Mouse (Mus musculus): ENCODE results near the gene Dlg2. TPM values are rescaled to one million over a fixed set of nuclear protein-coding genes. Genes with fewer than 3 reads are reported as not detected.

The Dlg2 gene
- total RNA-seq, 2 experiments from 2014 or later = 1.7 to 2.3 TPM

GRCm38 (mm10) chr7:92400551-92400950 is 1924.1 kb downstream of the Dlg2 start:
- DNase-seq = no peak

GRCm38 (mm10) chr7:92401001-92401688 is 1924.7 kb downstream of the Dlg2 start:
- no peak for DNase-seq

DNA sequence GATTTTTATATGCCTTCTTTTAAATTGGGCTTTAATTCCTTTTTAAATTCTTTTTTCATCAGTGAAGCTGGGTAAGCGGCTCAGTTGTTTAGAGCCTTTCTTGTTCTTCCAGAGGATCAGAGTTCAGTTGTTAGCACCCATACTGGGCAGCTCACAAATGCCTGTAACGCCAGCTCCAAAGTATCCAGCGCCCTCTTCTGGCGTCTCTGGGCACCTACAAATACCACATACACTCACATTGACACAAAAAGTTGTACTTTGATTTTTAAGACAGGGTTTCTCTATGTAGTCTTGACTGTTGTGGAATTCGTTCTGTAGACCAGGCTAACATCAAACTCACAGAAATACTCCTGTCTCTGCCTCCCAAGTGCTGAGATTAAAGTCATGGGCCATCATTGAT is 1932.0 kb downstream of the Dlg2 start:
- DNase-seq = no peak

- DNase-seq = no peak
These were observed 1944.0 kb downstream of the Dlg2 start for GRCm38 (mm10) chr7:92420474-92420873.

- DNase-seq = no peak
These were observed 1946.5 kb downstream of the Dlg2 start for GRCm38 (mm10) chr7:92423017-92423416.

DNA sequence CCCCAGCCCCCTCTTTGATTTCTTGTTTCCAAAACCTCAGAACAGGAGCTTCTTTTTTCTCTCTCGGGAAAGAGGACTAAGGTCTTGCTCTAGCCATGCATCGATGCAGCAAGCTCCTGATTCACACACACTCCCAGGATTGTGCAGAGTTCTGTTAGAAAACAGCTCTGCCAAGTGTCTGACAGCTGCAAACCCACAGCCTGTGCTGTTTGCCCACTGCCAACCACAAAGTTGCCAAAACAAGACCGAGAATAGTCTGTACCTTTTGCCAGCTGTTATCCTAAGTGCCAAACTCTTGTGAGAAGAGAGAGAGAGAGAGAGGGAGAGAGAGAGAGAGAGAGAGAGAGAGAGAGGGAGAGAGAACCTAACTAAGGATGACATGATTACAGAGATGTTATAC is 1948.2 kb downstream of the Dlg2 start:
- DNase-seq = no peak

DNA sequence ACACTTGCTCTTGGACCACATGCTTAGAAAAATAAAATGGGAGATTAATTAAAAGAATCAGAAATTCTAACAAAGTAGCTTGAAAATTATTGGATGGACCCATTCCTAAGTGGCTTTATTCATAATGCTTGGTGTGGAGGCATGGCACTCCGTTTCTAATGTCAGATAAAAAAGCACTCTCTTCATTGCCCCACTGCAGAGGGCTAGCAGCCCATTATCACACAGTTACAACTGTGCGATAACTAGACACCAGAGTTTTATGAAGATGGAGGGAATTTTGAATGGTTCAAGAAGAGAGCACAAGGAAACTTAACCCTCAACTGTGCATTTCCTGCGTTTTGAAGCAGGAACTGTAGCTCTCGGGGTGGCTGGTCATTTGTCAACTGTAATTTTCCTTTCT is 1950.8 kb downstream of the Dlg2 start:
- no peak for DNase-seq

- no peak for DNase-seq
These were observed 1952.2 kb downstream of the Dlg2 start for GRCm38 (mm10) chr7:92428629-92429028.

GRCm38 (mm10) chr7:92430254-92430653 is 1953.8 kb downstream of the Dlg2 start:
- no peak for DNase-seq

DNA sequence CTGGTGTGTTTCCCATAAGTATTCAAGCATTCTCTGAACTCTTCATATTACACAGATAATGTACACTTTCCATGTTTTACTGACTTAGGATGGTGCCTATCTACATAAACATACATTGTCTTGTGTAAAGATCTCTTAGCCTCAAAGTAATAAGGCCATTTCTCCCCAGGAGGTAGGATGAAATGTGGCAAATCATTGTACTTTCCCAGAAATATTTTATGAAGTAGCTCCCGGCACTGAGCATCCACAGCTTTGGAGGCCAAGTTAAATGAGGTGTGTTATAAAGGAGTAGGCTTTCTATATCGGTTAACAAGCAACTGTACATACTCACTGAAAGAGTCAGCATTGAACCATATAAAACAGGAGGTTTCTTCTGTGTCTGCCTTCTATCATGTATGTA is 1960.7 kb downstream of the Dlg2 start:
- DNase-seq = no peak

DNA sequence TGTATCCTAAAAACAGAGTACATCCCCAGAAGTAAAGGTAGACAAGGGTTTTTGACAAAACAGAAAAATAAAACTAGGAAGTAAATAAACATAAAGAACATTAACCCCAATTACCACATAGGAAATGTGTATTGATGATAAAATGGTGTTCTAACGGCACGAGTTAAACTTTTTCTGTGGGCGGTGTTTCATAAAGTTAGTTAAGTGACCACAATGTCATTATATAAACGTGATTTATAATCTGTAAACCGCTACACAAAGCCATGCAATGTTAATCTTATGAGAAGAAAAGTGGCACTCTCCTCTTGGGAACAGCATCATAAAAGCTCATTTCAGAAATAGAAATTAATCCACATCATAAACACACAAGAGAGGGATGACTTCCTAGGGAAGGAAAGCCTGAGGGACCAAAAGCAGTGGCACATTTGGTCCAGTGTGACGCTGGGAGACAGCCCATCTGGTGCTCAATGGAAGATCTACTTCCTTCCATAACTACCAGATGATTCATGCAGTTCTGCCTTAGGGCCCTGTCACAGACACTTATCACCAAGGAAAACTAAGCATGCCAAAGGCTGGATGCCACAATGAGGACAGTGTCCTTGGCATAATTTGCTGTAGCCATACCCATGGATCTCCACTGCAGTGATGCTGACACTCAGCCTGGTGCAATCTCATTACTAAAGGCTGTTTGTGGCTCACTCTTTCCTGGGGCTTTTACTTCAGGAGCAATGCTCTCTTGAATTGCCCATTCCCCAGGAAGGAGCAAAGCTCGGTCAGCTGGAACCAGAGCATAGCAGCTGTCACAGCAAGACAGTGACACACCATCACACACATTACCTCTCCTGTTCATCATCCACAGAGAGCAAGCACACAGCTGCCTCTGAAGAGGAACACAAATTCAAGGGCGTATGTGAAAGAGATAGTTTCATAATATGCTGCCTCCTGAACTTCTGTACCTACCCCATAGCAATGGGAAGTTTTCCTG is 1963.3 kb downstream of the Dlg2 start:
- DNase-seq = no peak

GRCm38 (mm10) chr7:92441611-92442010 is 1965.1 kb downstream of the Dlg2 start:
- DNase-seq = no peak

DNA sequence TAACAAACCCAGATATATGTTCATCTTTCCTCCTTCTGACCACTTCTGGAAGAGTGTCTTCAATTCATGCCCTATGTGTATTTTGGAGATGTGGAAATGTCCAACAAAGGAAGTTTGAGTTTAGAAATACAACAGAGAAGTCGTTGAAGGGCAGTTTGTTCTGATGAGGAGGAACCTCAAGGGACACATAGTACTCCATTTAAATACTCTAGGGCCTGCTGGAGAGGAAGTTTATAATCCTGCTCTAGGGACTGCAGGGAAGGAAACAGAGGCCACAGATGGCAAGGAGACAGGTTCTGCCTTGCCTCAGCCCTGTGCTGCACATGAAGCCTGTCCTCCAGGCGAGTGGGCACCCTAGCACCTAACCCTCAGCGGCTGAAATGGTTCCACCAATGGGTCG is 1965.6 kb downstream of the Dlg2 start:
- DNase-seq = no peak

GRCm38 (mm10) chr7:92447938-92448337 is 1971.5 kb downstream of the Dlg2 start:
- no peak for DNase-seq

- no peak for DNase-seq
These were observed 1972.5 kb downstream of the Dlg2 start for GRCm38 (mm10) chr7:92448782-92449575.

GRCm38 (mm10) chr7:92454176-92454575 is 1977.7 kb downstream of the Dlg2 start:
- DNase-seq = no peak

DNA sequence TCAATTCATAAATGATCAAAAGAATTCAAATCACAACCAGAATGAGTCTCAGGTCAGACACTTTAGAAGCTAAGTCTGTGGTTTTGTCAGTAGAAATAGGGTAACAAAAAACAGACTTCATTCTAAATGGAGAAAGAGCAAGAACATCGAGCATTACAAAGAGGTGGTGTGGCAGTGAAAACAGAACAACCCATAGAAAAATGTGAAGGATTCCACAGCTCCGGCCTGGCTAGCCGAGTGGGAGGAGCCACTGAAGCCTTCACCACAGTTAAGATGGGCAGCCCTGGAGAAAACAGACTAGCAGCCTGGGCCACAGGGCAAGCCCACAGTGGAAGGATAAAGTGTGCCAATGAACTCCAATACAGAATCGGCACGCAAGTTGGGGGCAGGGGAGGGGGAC is 1979.5 kb downstream of the Dlg2 start:
- DNase-seq = no peak

DNA sequence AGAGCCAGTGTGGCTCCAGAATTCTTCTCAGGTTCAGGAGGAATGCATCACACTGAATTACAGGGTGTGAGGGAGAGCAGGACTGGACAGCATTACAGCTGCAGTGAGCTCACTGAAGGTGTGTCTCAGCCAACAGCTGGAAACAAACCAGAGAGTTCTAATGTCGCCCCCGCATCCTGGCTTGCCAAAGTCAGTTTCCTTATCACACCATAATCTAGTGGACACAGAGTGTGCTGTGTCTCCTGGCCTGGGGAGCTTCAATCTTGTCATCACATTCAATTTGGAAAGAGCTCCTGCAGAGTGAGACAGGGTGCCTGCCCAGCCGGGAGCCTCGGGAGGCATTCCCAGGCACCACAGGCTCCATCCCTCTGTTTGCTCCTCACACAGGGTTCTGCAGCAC is 1981.3 kb downstream of the Dlg2 start:
- peak; percentile 37 to 76 for DNase-seq

GRCm38 (mm10) chr7:92458308-92458707 is 1981.8 kb downstream of the Dlg2 start:
- DNase-seq = no peak

GRCm38 (mm10) chr7:92460578-92460977 is 1984.1 kb downstream of the Dlg2 start:
- no peak for DNase-seq

- DNase-seq = no peak
These were observed 1984.8 kb downstream of the Dlg2 start for GRCm38 (mm10) chr7:92461256-92461655.

DNA sequence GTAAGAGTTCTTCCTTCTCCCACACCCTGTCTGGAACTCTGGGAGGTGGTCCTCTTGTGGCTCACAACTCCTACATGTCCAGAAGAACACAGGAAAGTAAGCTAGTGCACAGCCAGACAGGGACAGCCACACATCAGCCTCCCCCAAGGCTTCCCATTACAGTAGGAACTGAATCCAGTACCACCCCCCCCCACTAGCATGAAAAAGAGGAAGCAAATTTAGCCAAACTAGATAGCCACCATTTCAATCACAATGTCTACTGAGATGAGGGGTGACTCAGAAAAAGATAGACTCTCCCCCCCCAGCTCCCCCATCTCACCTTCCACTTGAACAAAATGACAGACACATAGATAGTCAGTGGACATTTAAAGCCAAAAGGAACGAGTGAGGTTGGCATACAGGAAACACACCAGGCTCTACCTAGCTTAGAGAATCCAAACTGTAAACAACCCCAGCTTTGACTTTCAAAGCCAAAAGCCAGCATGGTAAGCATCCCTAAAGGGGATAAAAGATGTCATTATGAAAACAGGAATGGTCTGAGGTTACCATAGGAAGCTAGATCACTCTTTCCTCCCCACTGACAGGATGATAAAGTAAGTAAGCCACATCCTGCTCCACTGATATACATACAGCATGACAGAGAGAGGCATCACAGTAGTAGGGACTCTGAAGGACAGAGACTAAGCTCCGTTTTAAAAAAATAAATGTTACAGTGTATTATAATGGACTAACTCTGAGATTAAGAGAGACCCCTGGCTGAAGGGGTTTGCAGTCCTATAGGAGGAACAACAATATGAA is 1986.8 kb downstream of the Dlg2 start:
- no peak for DNase-seq
